Mouse (Mus musculus): ENCODE results near the gene Nsun3.

- TF ChIP-seq CTCF (IDR thresholded peaks at IDR 0.05; ENCODE audit: extremely low read depth, insufficient read length, insufficient replicate concordance, low read depth, low read length) = no peak
- TF ChIP-seq POLR2A (IDR thresholded peaks at IDR 0.05; ENCODE audit: low read depth, low read length) = no peak
These were observed 13.2 kb upstream of the Nsun3 start for GRCm38 (mm10) chr16:62799839-62800238.
